Mouse (Mus musculus) intestine, embryonic 15.5 days (tissue): Measurements from ENCODE around the gene Tusc1. TPM values are rescaled to one million over a fixed set of nuclear protein-coding genes. Genes with fewer than 3 reads are reported as not detected.

Source experiments
- ATAC-seq: fragments of 200-750 bp; cut with Nextera tagmentation; 2 replicates; pipeline ENCODE4 v1.8.0; 2017; ENCODE audit warnings: moderate TSS enrichment, moderate library complexity
- H3K27ac ChIP-seq: fragments of 300-500 bp; sonication (generic); 2 replicates; pipeline ENCODE4 v1.5.1; 2015; ENCODE audit warnings: mild to moderate bottlenecking, inconsistent platforms
- H3K27me3 ChIP-seq: fragments of 300-500 bp; sonication (generic); replicated peaks from 2 replicates; pipeline ENCODE4 v1.6.1; 2015; ENCODE audit warnings: inconsistent platforms
- H3K36me3 ChIP-seq: fragments of 300-500 bp; sonication (generic); 2 replicates; pipeline ENCODE4 v1.6.1; 2015; ENCODE audit warnings: inconsistent platforms
- H3K4me1 ChIP-seq: fragments of 300-500 bp; sonication (generic); replicated peaks from 2 replicates; pipeline ENCODE4 v1.6.1; 2015; ENCODE audit warnings: inconsistent platforms
- H3K4me2 ChIP-seq: fragments of 300-500 bp; sonication (generic); replicated peaks from 2 replicates; pipeline ENCODE4 v1.6.1; 2015; ENCODE audit warnings: mild to moderate bottlenecking, inconsistent platforms
- H3K4me3 ChIP-seq: fragments of 300-500 bp; sonication (generic); replicated peaks from 2 replicates; pipeline ENCODE4 v1.5.1; 2015; ENCODE audit warnings: inconsistent platforms
- H3K9ac ChIP-seq: fragments of 300-500 bp; sonication (generic); 2 replicates; pipeline ENCODE4 v1.6.1; 2015; ENCODE audit warnings: inconsistent platforms
- H3K9me3 ChIP-seq: fragments of 300-500 bp; sonication (generic); 2 replicates; pipeline ENCODE4 v1.6.1; 2016; ENCODE audit warnings: inconsistent platforms
- WGBS: fragments of 180-500 bp; shearing (Covaris S2); methylation state at CpG from one replicate; pipeline ENCODE4 v1.1.7; 2015; 5-methylcytosine and 5-hydroxymethylcytosine counted together
- polyA plus RNA-seq: library from polyadenylated mRNA; unstranded; fragments of >200 nt; fragmentation: Nextera tagmentation; extraction: Ambion mirVana; gene quantifications from 2 replicates; pipeline ENCODE4 v1.2.1, GENCODE M21; 2015

Gene Tusc1
- 3.8 and 5.5 TPM in 2 replicates for polyA plus RNA-seq

- H3K9me3 ChIP-seq: no peaks in the 10 kb centered on the region
- 0 out of 2 replicates have a peak, but pooled peaks cover 3% of the 10 kb centered on the region for H3K4me1 ChIP-seq
- H3K27me3 ChIP-seq: no peaks in the 10 kb centered on the region
- H3K4me2 ChIP-seq: peak within 1 kb of the TSS; percentile 92
- peak within 1 kb of the TSS; percentile 72 for H3K4me3 ChIP-seq
- peak within 1 kb of the TSS; percentile 96 for H3K27ac ChIP-seq
- no peaks in the 10 kb centered on the region for H3K36me3 ChIP-seq
- under 1% methylated on average over 66 of the region's 97 CpGs for WGBS
- ATAC-seq: peak; percentile 91
- peak within 1 kb of the TSS; percentile 89 for H3K9ac ChIP-seq
Measured at GRCm38 (mm10) chr4:93335118-93336003, at the start of gene Tusc1. Gene Tusc1, minus strand, starts transcription at chr4:93335511.

- 68% methylated on average over 2 of the region's 2 CpGs for WGBS
Measured at GRCm38 (mm10) chr4:93352930-93353329, 17.6 kb upstream of the Tusc1 start.

GRCm38 (mm10) chr4:93344357-93344756 is 9.0 kb upstream of the Tusc1 start:
- Histone ChIP-seq H3K9ac (no peak overlapping the region), H3K4me1 (no peaks in the 10 kb centered on the region), H3K27ac (no peak overlapping the region), H3K9me3 (no peaks in the 10 kb centered on the region), H3K36me3 (no peaks in the 10 kb centered on the region), H3K4me2 (no peak overlapping the region), H3K4me3 (no peak overlapping the region), H3K27me3 (no peaks in the 10 kb centered on the region)
- ATAC-seq: no peak
- 90% methylated on average over 2 of the region's 2 CpGs for WGBS

More at GRCm38 (mm10) chr4:93352930-93353329, 17.6 kb upstream of the Tusc1 start:
- ATAC-seq: no peak
- H3K4me1 ChIP-seq: no peaks in the 10 kb centered on the region
- H3K4me3 ChIP-seq: no peak overlapping the region
- H3K9me3 ChIP-seq: no peaks in the 10 kb centered on the region
- no peaks in the 10 kb centered on the region for H3K36me3 ChIP-seq
- no peak overlapping the region for H3K9ac ChIP-seq
- H3K27ac ChIP-seq: no peak overlapping the region
- no peaks in the 10 kb centered on the region for H3K27me3 ChIP-seq
- H3K4me2 ChIP-seq: no peak overlapping the region

- Histone ChIP-seq H3K9ac (no peak overlapping the region), H3K27me3 (no peaks in the 10 kb centered on the region), H3K4me2 (no peak overlapping the region), H3K9me3 (no peaks in the 10 kb centered on the region), H3K36me3 (no peaks in the 10 kb centered on the region), H3K27ac (no peak overlapping the region), H3K4me1 (no peaks in the 10 kb centered on the region), H3K4me3 (no peak overlapping the region)
- no peak for ATAC-seq
Measured at GRCm38 (mm10) chr4:93341568-93341967, 6.3 kb upstream of the Tusc1 start.

- no peak for ATAC-seq
- H3K27ac ChIP-seq: no peak overlapping the region
- 53% methylated on average over 3 of the region's 3 CpGs for WGBS
- H3K4me3 ChIP-seq: no peak overlapping the region
- no peaks in the 10 kb centered on the region for H3K9me3 ChIP-seq
- no peaks in the 10 kb centered on the region for H3K27me3 ChIP-seq
- H3K9ac ChIP-seq: no peak overlapping the region
- no peaks in the 10 kb centered on the region for H3K36me3 ChIP-seq
- no peak overlapping the region for H3K4me2 ChIP-seq
- 0 out of 2 replicates have a peak, but pooled peaks cover 3% of the 10 kb centered on the region for H3K4me1 ChIP-seq
Measured at GRCm38 (mm10) chr4:93337977-93338376, 2.7 kb upstream of the Tusc1 start.

GRCm38 (mm10) chr4:93334636-93335117 is 634 bp downstream of the Tusc1 start:
- H3K27me3 ChIP-seq: no peaks in the 10 kb centered on the region
- H3K27ac ChIP-seq: peak overlapping the region; percentile 96
- H3K9ac ChIP-seq: peak overlapping the region; percentile 89
- peak overlapping the region; percentile 92 for H3K4me2 ChIP-seq
- no peaks in the 10 kb centered on the region for H3K36me3 ChIP-seq
- 0 out of 2 replicates have a peak, but pooled peaks cover 3% of the 10 kb centered on the region for H3K4me1 ChIP-seq
- no peaks in the 10 kb centered on the region for H3K9me3 ChIP-seq
- H3K4me3 ChIP-seq: peak overlapping the region; percentile 72
- ATAC-seq: peak; percentile 96
- WGBS: under 1% methylated on average over 49 of the region's 49 CpGs

- 92% methylated on average over 3 of the region's 3 CpGs for WGBS
- no peak overlapping the region for H3K27ac ChIP-seq
- H3K27me3 ChIP-seq: no peaks in the 10 kb centered on the region
- no peak for ATAC-seq
- H3K4me2 ChIP-seq: no peak overlapping the region
- no peak overlapping the region for H3K4me3 ChIP-seq
- no peaks in the 10 kb centered on the region for H3K36me3 ChIP-seq
- no peaks in the 10 kb centered on the region for H3K4me1 ChIP-seq
- no peak overlapping the region for H3K9ac ChIP-seq
- H3K9me3 ChIP-seq: no peaks in the 10 kb centered on the region
Measured at GRCm38 (mm10) chr4:93307486-93307885, 27.8 kb downstream of the Tusc1 start.

- Histone ChIP-seq H3K27me3 (no peaks in the 10 kb centered on the region), H3K4me1 (no peaks in the 10 kb centered on the region), H3K9me3 (no peaks in the 10 kb centered on the region), H3K9ac (no peak overlapping the region), H3K4me3 (no peak overlapping the region), H3K27ac (no peak overlapping the region), H3K4me2 (no peak overlapping the region), H3K36me3 (no peaks in the 10 kb centered on the region)
- ATAC-seq: no peak
- WGBS: 91% methylated on average over 4 of the region's 4 CpGs
Measured at GRCm38 (mm10) chr4:93286065-93286464, 49.2 kb downstream of the Tusc1 start.
